Comparison of ENCODE assay signal across 8 mouse cellular contexts in the genomic region with DNA sequence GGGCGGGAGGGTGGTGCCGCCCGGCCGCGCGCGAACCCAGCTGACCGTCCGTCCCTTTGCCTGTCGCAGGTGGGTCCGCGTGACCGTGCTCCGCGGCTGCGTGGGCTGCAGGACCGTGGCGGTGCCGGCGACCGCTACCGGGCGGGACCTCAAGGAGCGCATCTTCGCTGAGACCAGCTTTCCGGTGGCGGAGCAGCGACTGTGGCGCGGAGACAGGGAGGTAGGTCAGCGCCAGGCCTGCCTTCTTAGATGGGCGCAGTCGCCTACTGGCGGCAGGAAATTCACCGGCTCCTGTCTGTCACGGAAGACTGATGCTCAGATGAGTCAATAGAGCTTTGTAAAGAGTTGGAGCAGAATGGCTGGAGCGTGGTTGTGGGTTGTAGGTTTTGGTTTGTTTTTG. TPM values are rescaled to one million over a fixed set of nuclear protein-coding genes. Genes with fewer than 3 reads are reported as not detected.
DNase-seq lines count a peak whose midpoint lies in the region; ATAC-seq and TF ChIP-seq lines count a peak whose summit lies in the region.

No protein-coding gene starts in this region.

- H3K27me3 ChIP-seq in erythroblast, embryonic 14.5 days (ENCODE audit: control insufficient read depth): peaks cover 17% of the 10 kb centered on the region
- H3K27me3 ChIP-seq in hindbrain, postnatal 0 days (ENCODE audit: insufficient read depth, low read length): no peaks in the 10 kb centered on the region
- peaks cover 19% of the 10 kb centered on the region for H3K27me3 ChIP-seq in liver, embryonic 12.5 days (replicated peaks)

- H3K4me1 ChIP-seq in erythroblast, embryonic 14.5 days (ENCODE audit: control insufficient read depth): peaks cover 40% of the 10 kb centered on the region
- peaks cover 7% of the 10 kb centered on the region for H3K4me1 ChIP-seq in hindbrain, postnatal 0 days (ENCODE audit: insufficient read depth, low read length)
- H3K4me1 ChIP-seq in liver, embryonic 12.5 days: peaks cover 27% of the 10 kb centered on the region

- DNase-seq in layer of hippocampus, adult 11-12 months (ENCODE audit: low spot score): peak; percentile 52
- DNase-seq in layer of hippocampus, postnatal 25 days (ENCODE audit: extremely low spot score in 1 of 2, low spot score in 1 of 2): no peak
- peak; percentile 88 for DNase-seq in adrenal gland, adult 2 months
- peak; percentile 78 for DNase-seq in hindbrain, postnatal 0 days (ENCODE audit: low spot score)
- peak; percentile 76 for DNase-seq in thymus, postnatal 25 days

- peaks cover 22% of the 10 kb centered on the region for H3K36me3 ChIP-seq in erythroblast, embryonic 14.5 days (ENCODE audit: control insufficient read depth)
- no peaks in the 10 kb centered on the region; the same call in 1 of the 2 replicates for H3K36me3 ChIP-seq in hindbrain, postnatal 0 days (ENCODE audit: insufficient read depth, low read length)
- peaks cover 9% of the 10 kb centered on the region; the same call in 1 of the 2 replicates for H3K36me3 ChIP-seq in liver, embryonic 12.5 days

- H3K9me3 ChIP-seq in erythroblast, embryonic 14.5 days (ENCODE audit: control insufficient read depth, low read length): no peaks in the 10 kb centered on the region
- no peaks in the 10 kb centered on the region for H3K9me3 ChIP-seq in hindbrain, postnatal 0 days (ENCODE audit: low read length)
- no peaks in the 10 kb centered on the region for H3K9me3 ChIP-seq in liver, embryonic 12.5 days (replicated peaks)

- no peak; the same call in 1 of the 2 replicates for ATAC-seq in hindbrain, postnatal 0 days
- ATAC-seq in liver, embryonic 12.5 days: peak; percentile 51
- 0 out of 2 replicates have a peak, but pooled peaks have one; percentile 19 for ATAC-seq in monocyte, adult 5-6 weeks (replicated peaks; ENCODE audit: insufficient number of reproducible peaks, low FRiP score, low TSS enrichment, poor library complexity, severe bottlenecking)

- H3K27ac ChIP-seq in hindbrain, postnatal 0 days: peak overlapping the region; percentile 96
- H3K27ac ChIP-seq in liver, embryonic 12.5 days: peak overlapping the region; percentile 94

- WGBS in hindbrain, postnatal 0 days: 0% methylated on average over 37 of the region's 37 CpGs
- WGBS in liver, embryonic 12.5 days (ENCODE audit: insufficient replicate concordance): under 1% methylated on average over 31 of the region's 37 CpGs

- peak overlapping the region; percentile 78 for H3K4me3 ChIP-seq in erythroblast, embryonic 14.5 days (replicated peaks)
- H3K4me3 ChIP-seq in hindbrain, postnatal 0 days (ENCODE audit: low read length): peak overlapping the region; percentile 88
- H3K4me3 ChIP-seq in liver, embryonic 12.5 days: peak overlapping the region; percentile 81

- H3K4me2 ChIP-seq in hindbrain, postnatal 0 days (ENCODE audit: low read depth, low read length): peak overlapping the region; percentile 77
- H3K4me2 ChIP-seq in liver, embryonic 12.5 days: peak overlapping the region; percentile 87

- H3K9ac ChIP-seq in hindbrain, postnatal 0 days (replicated peaks; ENCODE audit: low read length): peak overlapping the region; percentile 85
- peak overlapping the region; percentile 80 for H3K9ac ChIP-seq in liver, embryonic 12.5 days

- TF ChIP-seq CTCF in hindbrain, postnatal 0 days (IDR thresholded peaks at IDR 0.05; ENCODE audit: low read depth): peak; percentile 67

RNA-seq across cellular contexts. Expression of gene Sacs, which starts 35.0 kb away (rescaled TPM):
- 10 to 100 TPM; 54.1 to 58.8 TPM for total RNA-seq in layer of hippocampus, postnatal 25 days (2021)
- 1 to 10 TPM; 6.0 to 6.4 TPM for total RNA-seq in adrenal gland, adult 2 months (2021)
- 0.55 and 0.61 TPM in 2 replicates for polyA plus RNA-seq in adrenal gland, adult 2 months (2012; rRNA removed)
- polyA plus RNA-seq in erythroblast, embryonic 14.5 days (2012): 0.02 TPM in 2 replicates
- total RNA-seq in hindbrain, postnatal 0 days (2014; rRNA removed): 37.1 and 37.7 TPM in 2 replicates
- polyA plus RNA-seq in hindbrain, postnatal 0 days (2015; fragmentation: Nextera tagmentation; extraction: Ambion mirVana): 6.6 and 7.2 TPM in 2 replicates
- 2.4 and 3.0 TPM in 2 replicates for polyA plus RNA-seq in liver, embryonic 12.5 days (2016; fragmentation: Nextera tagmentation; extraction: Ambion mirVana)
- 9.8 to 15.8 TPM (median 10.3 TPM) in 3 replicates for total RNA-seq in monocyte, adult 5-6 weeks (2017)

Comparison
In these comparisons a context has a peak if more than half of its experiments do, and no peak if none do; other contexts are left out.
1. DNase-seq: peak in layer of hippocampus, adult 11-12 months (single experiment), adrenal gland, adult 2 months (single experiment), hindbrain, postnatal 0 days (single experiment) and thymus, postnatal 25 days (single experiment); none in layer of hippocampus, postnatal 25 days (0 of 2).
2. Peak in every context shown above with its lines, with median percentiles within 50 percentile points of each other: H3K4me3 ChIP-seq.